Mouse (Mus musculus) spleen, adult 2 months (tissue): ENCODE data around the gene Cacna1e. TPM values are rescaled to one million over a fixed set of nuclear protein-coding genes. Genes with fewer than 3 reads are reported as not detected.

Experiments used
- DNase-seq, 2 experiments: peaks; one replicate each; pipeline versions ENCODE4 v3.0.0 to v3.0.0-alpha.2; 2012 to 2021; ENCODE audit warnings: low spot score in 2 of 2, low read depth in 1 of 2
- H3K27ac ChIP-seq: fragments of 200-500 bp; 2 replicates; pipeline ENCODE4 v1.5.1; 2012; ENCODE audit warnings: low read length, inconsistent platforms; ENCODE audit not compliant: insufficient read depth
- H3K27me3 ChIP-seq: fragments of 200-500 bp; 2 replicates; pipeline ENCODE4 v1.6.1; 2012; ENCODE audit warnings: mild to moderate bottlenecking, moderate library complexity, low read length, inconsistent platforms; ENCODE audit not compliant: control insufficient read depth, insufficient read depth
- H3K36me3 ChIP-seq: fragments of 200-500 bp; 2 replicates; pipeline ENCODE4 v1.6.1; 2012; ENCODE audit warnings: mild to moderate bottlenecking, low read length, inconsistent platforms; ENCODE audit not compliant: control insufficient read depth, insufficient read depth
- H3K4me1 ChIP-seq: fragments of 200-500 bp; 2 replicates; pipeline ENCODE4 v1.6.1; 2011; ENCODE audit warnings: inconsistent platforms; ENCODE audit not compliant: control insufficient read depth, insufficient read depth, insufficient read length
- H3K4me3 ChIP-seq: fragments of 200-500 bp; 2 replicates; pipeline ENCODE4 v1.5.1; 2011; ENCODE audit warnings: mild to moderate bottlenecking, inconsistent platforms; ENCODE audit not compliant: insufficient read depth, insufficient read length; ENCODE audit errors: extremely low read depth
- CTCF ChIP-seq: fragments of 200-500 bp; IDR thresholded peaks from 2 replicates; pipeline ENCODE4 v1.5.1; 2011; ENCODE audit warnings: mild to moderate bottlenecking, inconsistent platforms; ENCODE audit not compliant: insufficient read depth, insufficient read length, insufficient replicate concordance; ENCODE audit errors: extremely low read depth
- POLR2A ChIP-seq: fragments of 200-500 bp; IDR thresholded peaks from 2 replicates; pipeline ENCODE4 v1.6.1; 2011; ENCODE audit warnings: low read depth, low read length, inconsistent platforms
- WGBS: fragments of 180-500 bp; shearing (Covaris S2); methylation state at CpG from one replicate; pipeline ENCODE4 v1.1.7; 2018; 5-methylcytosine and 5-hydroxymethylcytosine counted together
- polyA plus RNA-seq: library from polyadenylated mRNA; depleted of rRNA; stranded (reverse); fragments of >200 nt; gene quantifications from 2 replicates; pipeline ENCODE4 v1.2.3, GENCODE M21; 2012

Cacna1e gene
- polyA plus RNA-seq, 1 experiment: 7.0 TPM

GRCm38 (mm10) chr1:154799257-154799656 lies 85.0 kb downstream of the Cacna1e start:
- H3K36me3 ChIP-seq: no peaks in the 10 kb centered on the region
- H3K27ac ChIP-seq: no peak overlapping the region
- 93% methylated on average over 31 of the region's 31 CpGs for WGBS
- no peak for TF ChIP-seq CTCF
- no peak for TF ChIP-seq POLR2A
- no peaks in the 10 kb centered on the region for H3K27me3 ChIP-seq
- DNase-seq: no peak
- no peak overlapping the region for H3K4me3 ChIP-seq
- peaks cover 7% of the 10 kb centered on the region for H3K4me1 ChIP-seq

GRCm38 (mm10) chr1:154798771-154799170 lies 85.5 kb downstream of the Cacna1e start:
- no peak for TF ChIP-seq CTCF
- TF ChIP-seq POLR2A: no peak
- 72% methylated on average over 2 of the region's 2 CpGs for WGBS
- H3K27me3 ChIP-seq: no peaks in the 10 kb centered on the region
- DNase-seq: no peak
- peaks cover 8% of the 10 kb centered on the region for H3K4me1 ChIP-seq
- H3K36me3 ChIP-seq: no peaks in the 10 kb centered on the region
- H3K27ac ChIP-seq: no peak overlapping the region
- no peak overlapping the region for H3K4me3 ChIP-seq

GRCm38 (mm10) chr1:154796685-154797084 lies 87.6 kb downstream of the Cacna1e start:
- Histone ChIP-seq H3K4me3 (no peak overlapping the region), H3K4me1 (peaks cover 24% of the 10 kb centered on the region), H3K27me3 (no peaks in the 10 kb centered on the region), H3K27ac (no peak overlapping the region), H3K36me3 (no peaks in the 10 kb centered on the region)
- TF ChIP-seq CTCF (peak; percentile 57; the same call in 1 of the 2 replicates), POLR2A (no peak)
- 71% methylated on average over 2 of the region's 2 CpGs for WGBS
- DNase-seq: peak in 1 of 2 experiments; percentile 65

- Histone ChIP-seq H3K36me3 (no peaks in the 10 kb centered on the region), H3K4me3 (no peak overlapping the region), H3K4me1 (peaks cover 30% of the 10 kb centered on the region), H3K27me3 (no peaks in the 10 kb centered on the region), H3K27ac (peak overlapping the region; percentile 40)
- peak; percentile 25 to 45 for DNase-seq
- TF ChIP-seq CTCF: no peak
- TF ChIP-seq POLR2A: no peak
- 6% methylated on average over 8 of the region's 8 CpGs for WGBS
These were observed 89.8 kb downstream of the Cacna1e start for GRCm38 (mm10) chr1:154794518-154794951.

- peaks cover 30% of the 10 kb centered on the region for H3K4me1 ChIP-seq
- H3K27ac ChIP-seq: peak overlapping the region; percentile 59
- TF ChIP-seq POLR2A: no peak
- TF ChIP-seq CTCF: no peak
- DNase-seq: no peak
- no peak overlapping the region for H3K4me3 ChIP-seq
- no peaks in the 10 kb centered on the region for H3K27me3 ChIP-seq
- 35% methylated on average over 13 of the region's 13 CpGs for WGBS
- H3K36me3 ChIP-seq: no peaks in the 10 kb centered on the region
These were observed 92.6 kb downstream of the Cacna1e start for GRCm38 (mm10) chr1:154791544-154792174.

- Histone ChIP-seq H3K36me3 (no peaks in the 10 kb centered on the region), H3K4me3 (no peak overlapping the region), H3K4me1 (peaks cover 22% of the 10 kb centered on the region; the same call in 1 of the 2 replicates), H3K27me3 (no peaks in the 10 kb centered on the region), H3K27ac (no peak overlapping the region)
- no peak for TF ChIP-seq CTCF
- TF ChIP-seq POLR2A: no peak
- WGBS: 85% methylated on average over 4 of the region's 4 CpGs
- no peak for DNase-seq
These were observed 95.8 kb downstream of the Cacna1e start for GRCm38 (mm10) chr1:154788491-154788890.

- Histone ChIP-seq H3K4me1 (peaks cover 21% of the 10 kb centered on the region; the same call in 1 of the 2 replicates), H3K36me3 (no peaks in the 10 kb centered on the region), H3K27ac (no peak overlapping the region), H3K4me3 (no peak overlapping the region), H3K27me3 (no peaks in the 10 kb centered on the region)
- 14% methylated on average over 5 of the region's 5 CpGs for WGBS
- TF ChIP-seq CTCF (peak; percentile 91; the same call in 1 of the 2 replicates), POLR2A (no peak)
- peak; percentile 45 to 76 for DNase-seq
These were observed 96.2 kb downstream of the Cacna1e start for GRCm38 (mm10) chr1:154788069-154788468.
